Mouse (Mus musculus): ENCODE measurements around the gene Adgrl1.

- TF ChIP-seq ZNF384 (IDR thresholded peaks at IDR 0.05; ENCODE audit: low read depth, low read length) (peak; percentile 31), MAFK (IDR thresholded peaks at IDR 0.05; ENCODE audit: insufficient read depth, low read depth, low read length) (no peak)
These were observed 1.4 kb upstream of the Adgrl1 start for GRCm38 (mm10) chr8:83898456-83898855.
